Mouse (Mus musculus): ENCODE measurements around the gene Slc39a12. TPM values are rescaled to one million over a fixed set of nuclear protein-coding genes. Genes with fewer than 3 reads are reported as not detected.

Slc39a12 gene
- polyA plus RNA-seq, 1 experiment = 0.02 TPM

DNA sequence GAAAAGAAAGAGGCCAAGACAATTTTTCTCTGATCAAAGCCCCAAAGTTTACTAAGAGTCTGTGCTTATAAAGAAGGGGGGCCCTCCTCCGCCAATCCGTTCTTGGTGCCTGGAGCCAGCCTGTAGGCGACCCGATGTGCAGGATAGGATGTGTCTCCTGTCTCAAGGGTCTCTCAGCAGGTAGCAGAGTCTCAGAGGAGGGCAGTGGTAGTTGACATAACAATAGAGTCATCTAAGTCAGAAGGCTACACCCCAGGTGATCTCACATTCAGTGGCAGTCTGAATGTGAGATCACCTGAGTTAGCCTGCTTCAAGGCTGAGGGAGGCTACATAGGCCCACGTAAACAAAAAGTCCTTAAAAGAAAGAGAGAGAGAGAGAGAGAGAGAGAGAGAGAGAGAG lies 130.1 kb downstream of the Slc39a12 start:
- Histone ChIP-seq H3K27ac (ENCODE audit: insufficient read depth, low read length) (no peak overlapping the region), H3K36me3 (ENCODE audit: control insufficient read depth, insufficient read depth, low read length) (no peaks in the 10 kb centered on the region), H3K4me3 (ENCODE audit: extremely low read depth, insufficient read depth, insufficient read length) (no peak overlapping the region), H3K27me3 (ENCODE audit: control insufficient read depth, insufficient read depth, low read length) (no peaks in the 10 kb centered on the region), H3K4me1 (ENCODE audit: control insufficient read depth, insufficient read depth, insufficient read length) (no peaks in the 10 kb centered on the region)
- no peak for DNase-seq (ENCODE audit: low read depth in 1 of 2, low spot score in 2 of 2)
- TF ChIP-seq POLR2A (IDR thresholded peaks at IDR 0.05; ENCODE audit: low read depth, low read length) (no peak), CTCF (IDR thresholded peaks at IDR 0.05; ENCODE audit: extremely low read depth, insufficient read depth, insufficient read length, insufficient replicate concordance) (no peak)
- WGBS = 89% methylated on average over 5 of the region's 5 CpGs

DNA sequence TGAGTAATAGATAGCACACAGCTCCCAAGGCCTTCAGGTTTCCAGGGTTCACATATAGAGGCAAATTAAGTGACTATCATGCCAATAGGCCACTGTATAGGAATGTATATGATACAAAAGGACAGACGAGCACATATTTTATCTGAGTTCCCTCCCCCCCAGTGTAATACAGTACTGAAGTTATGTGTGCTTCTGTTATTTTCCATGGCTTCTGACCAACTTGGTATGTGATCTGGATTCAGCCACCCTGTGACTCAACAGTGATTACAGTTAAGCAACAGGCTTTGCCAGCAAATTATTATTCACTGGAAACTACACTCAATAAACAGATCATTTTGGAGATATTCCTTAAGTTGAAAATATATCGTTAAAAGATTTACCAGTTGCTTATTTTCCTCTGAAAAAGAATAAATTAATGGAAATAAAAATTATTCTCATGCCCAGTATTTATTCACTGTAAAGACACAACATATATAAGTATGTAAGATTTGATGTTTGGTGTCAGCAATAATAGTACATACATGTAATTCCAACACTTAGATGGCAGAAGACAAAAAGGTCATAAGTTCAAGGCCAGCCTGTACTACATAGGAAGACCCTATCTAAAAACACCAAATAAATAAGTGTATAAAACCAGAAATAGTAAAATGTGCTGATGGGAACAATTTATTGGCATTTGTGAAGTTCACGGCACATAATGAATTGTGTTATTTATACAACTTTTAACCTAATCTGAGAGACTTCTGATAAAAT lies 146.4 kb downstream of the Slc39a12 start:
- 93% methylated on average over 3 of the region's 3 CpGs for whole genome bisulfite sequencing
- Histone ChIP-seq H3K27me3 (ENCODE audit: control insufficient read depth, insufficient read depth, low read length) (no peaks in the 10 kb centered on the region), H3K36me3 (ENCODE audit: control insufficient read depth, insufficient read depth, low read length) (no peaks in the 10 kb centered on the region), H3K4me1 (ENCODE audit: control insufficient read depth, insufficient read depth, insufficient read length) (no peaks in the 10 kb centered on the region), H3K4me3 (ENCODE audit: extremely low read depth, insufficient read depth, insufficient read length) (no peak overlapping the region), H3K27ac (ENCODE audit: insufficient read depth, low read length) (no peak overlapping the region)
- TF ChIP-seq POLR2A (IDR thresholded peaks at IDR 0.05; ENCODE audit: low read depth, low read length) (no peak), CTCF (IDR thresholded peaks at IDR 0.05; ENCODE audit: extremely low read depth, insufficient read depth, insufficient read length, insufficient replicate concordance) (no peak)
- DNase-seq (ENCODE audit: low read depth in 1 of 2, low spot score in 2 of 2) = no peak

DNA sequence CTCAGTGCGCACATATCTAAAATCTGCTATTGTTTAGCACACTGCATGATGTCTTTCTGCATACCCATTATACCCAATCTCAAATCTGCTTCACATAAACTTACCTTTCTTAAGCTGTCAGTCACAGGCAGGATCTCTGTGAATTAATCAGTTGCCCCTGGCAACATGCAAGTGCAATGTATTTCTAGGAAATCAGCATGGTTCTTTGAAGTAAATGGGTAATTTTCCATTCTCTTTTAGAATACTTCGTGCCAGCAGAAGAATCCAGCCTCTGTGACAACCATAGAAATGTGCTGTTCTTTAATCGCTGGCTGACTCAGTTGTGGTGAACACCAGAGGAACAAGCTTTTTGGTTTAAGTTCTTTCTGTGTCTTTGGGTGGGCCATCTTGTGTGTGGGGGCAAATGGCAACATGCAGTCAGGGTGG lies 147.1 kb downstream of the Slc39a12 start:
- H3K4me1 ChIP-seq (ENCODE audit: control insufficient read depth, insufficient read depth, insufficient read length) = no peaks in the 10 kb centered on the region
- no peak for DNase-seq (ENCODE audit: low read depth in 1 of 2, low spot score in 2 of 2)
- H3K36me3 ChIP-seq (ENCODE audit: control insufficient read depth, insufficient read depth, low read length) = no peaks in the 10 kb centered on the region
- TF ChIP-seq POLR2A (IDR thresholded peaks at IDR 0.05; ENCODE audit: low read depth, low read length) (no peak), CTCF (IDR thresholded peaks at IDR 0.05; ENCODE audit: extremely low read depth, insufficient read depth, insufficient read length, insufficient replicate concordance) (no peak)
- H3K27me3 ChIP-seq (ENCODE audit: control insufficient read depth, insufficient read depth, low read length) = no peaks in the 10 kb centered on the region
- no peak overlapping the region for H3K27ac ChIP-seq (ENCODE audit: insufficient read depth, low read length)
- no peak overlapping the region for H3K4me3 ChIP-seq (ENCODE audit: extremely low read depth, insufficient read depth, insufficient read length)
- 84% methylated on average over 3 of the region's 3 CpGs for WGBS

DNA sequence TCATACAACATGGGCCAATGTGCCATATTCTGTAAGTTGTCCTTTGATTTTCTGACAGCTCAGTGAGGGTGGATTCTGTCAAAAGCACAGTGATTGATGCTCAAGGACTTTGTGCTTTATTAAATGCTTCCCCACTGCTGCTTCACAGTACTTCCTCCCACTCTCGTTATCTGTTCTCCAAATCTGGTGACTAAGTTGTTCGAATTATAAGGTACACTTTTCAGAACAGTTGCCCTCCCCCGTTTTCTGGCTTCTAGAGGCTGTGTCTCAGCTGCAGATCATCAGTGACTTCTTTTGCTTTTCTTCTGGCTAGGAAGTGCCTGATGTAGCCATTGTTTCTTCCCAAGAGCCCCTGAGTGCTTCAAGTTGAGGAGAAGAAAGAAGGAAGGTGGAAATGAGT lies 149.7 kb downstream of the Slc39a12 start:
- H3K4me1 ChIP-seq (ENCODE audit: control insufficient read depth, insufficient read depth, insufficient read length) = no peaks in the 10 kb centered on the region
- WGBS = 9% methylated on average over 3 of the region's 3 CpGs
- no peak for DNase-seq (ENCODE audit: low read depth in 1 of 2, low spot score in 2 of 2)
- TF ChIP-seq CTCF (IDR thresholded peaks at IDR 0.05; ENCODE audit: extremely low read depth, insufficient read depth, insufficient read length, insufficient replicate concordance) = no peak
- TF ChIP-seq POLR2A (IDR thresholded peaks at IDR 0.05; ENCODE audit: low read depth, low read length) = no peak
- H3K4me3 ChIP-seq (ENCODE audit: extremely low read depth, insufficient read depth, insufficient read length) = no peak overlapping the region
- H3K36me3 ChIP-seq (ENCODE audit: control insufficient read depth, insufficient read depth, low read length) = no peaks in the 10 kb centered on the region
- no peaks in the 10 kb centered on the region for H3K27me3 ChIP-seq (ENCODE audit: control insufficient read depth, insufficient read depth, low read length)
- H3K27ac ChIP-seq (ENCODE audit: insufficient read depth, low read length) = no peak overlapping the region

DNA sequence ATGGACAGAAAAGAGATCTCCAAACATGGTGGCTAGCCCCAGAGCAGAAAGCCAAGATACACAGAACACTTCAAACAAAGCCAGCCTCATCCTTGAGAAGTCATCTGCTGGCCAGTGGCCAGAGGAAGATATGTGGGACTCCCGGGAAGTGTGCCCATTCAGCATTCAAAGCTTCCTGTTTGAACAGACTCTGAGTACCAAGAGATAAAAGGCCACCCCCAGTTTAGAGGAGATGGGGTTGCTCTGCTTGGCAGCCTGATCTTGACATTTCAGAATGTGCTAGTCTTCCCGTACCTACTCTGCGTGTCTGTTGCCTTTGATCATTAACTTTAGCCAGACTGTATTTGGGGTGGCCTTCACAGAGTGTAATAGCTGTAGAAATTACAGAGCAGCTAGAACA lies 155.2 kb downstream of the Slc39a12 start:
- Histone ChIP-seq H3K4me3 (ENCODE audit: extremely low read depth, insufficient read depth, insufficient read length) (no peak overlapping the region), H3K27ac (ENCODE audit: insufficient read depth, low read length) (no peak overlapping the region), H3K36me3 (ENCODE audit: control insufficient read depth, insufficient read depth, low read length) (no peaks in the 10 kb centered on the region), H3K4me1 (ENCODE audit: control insufficient read depth, insufficient read depth, insufficient read length) (no peaks in the 10 kb centered on the region), H3K27me3 (ENCODE audit: control insufficient read depth, insufficient read depth, low read length) (no peaks in the 10 kb centered on the region)
- 68% methylated on average over 3 of the region's 3 CpGs for WGBS
- TF ChIP-seq POLR2A (IDR thresholded peaks at IDR 0.05; ENCODE audit: low read depth, low read length) = no peak
- TF ChIP-seq CTCF (IDR thresholded peaks at IDR 0.05; ENCODE audit: extremely low read depth, insufficient read depth, insufficient read length, insufficient replicate concordance) = no peak
- no peak for DNase-seq (ENCODE audit: low read depth in 1 of 2, low spot score in 2 of 2)

DNA sequence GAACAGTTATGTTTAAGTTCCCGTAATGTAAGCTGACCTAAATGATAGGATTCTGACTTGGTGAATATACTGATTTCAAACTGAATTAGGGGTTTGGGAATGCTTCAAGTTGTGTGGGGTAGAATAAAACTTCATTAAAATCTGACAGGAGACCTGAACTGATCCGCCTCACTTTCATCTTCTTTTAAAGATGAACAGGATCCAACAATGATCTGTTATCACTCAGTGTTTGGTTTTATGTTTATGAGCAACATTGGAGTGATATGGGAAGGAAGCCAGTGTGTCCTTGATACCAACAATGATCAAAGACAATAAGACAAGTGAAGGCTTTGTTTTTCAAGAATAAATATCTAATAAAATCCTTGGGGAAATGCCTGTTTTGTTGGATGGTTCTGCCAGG lies 155.7 kb downstream of the Slc39a12 start:
- no peak overlapping the region for H3K4me3 ChIP-seq (ENCODE audit: extremely low read depth, insufficient read depth, insufficient read length)
- H3K4me1 ChIP-seq (ENCODE audit: control insufficient read depth, insufficient read depth, insufficient read length) = no peaks in the 10 kb centered on the region
- H3K36me3 ChIP-seq (ENCODE audit: control insufficient read depth, insufficient read depth, low read length) = no peaks in the 10 kb centered on the region
- H3K27me3 ChIP-seq (ENCODE audit: control insufficient read depth, insufficient read depth, low read length) = no peaks in the 10 kb centered on the region
- H3K27ac ChIP-seq (ENCODE audit: insufficient read depth, low read length) = no peak overlapping the region
- no peak for DNase-seq (ENCODE audit: low read depth in 1 of 2, low spot score in 2 of 2)
- 86% methylated on average over 2 of the region's 2 CpGs for WGBS
- TF ChIP-seq CTCF (IDR thresholded peaks at IDR 0.05; ENCODE audit: extremely low read depth, insufficient read depth, insufficient read length, insufficient replicate concordance) (no peak), POLR2A (IDR thresholded peaks at IDR 0.05; ENCODE audit: low read depth, low read length) (no peak)

Other genes starting within 250 kb of the Slc39a12 start
- gene Tmem236, start 213.8 kb upstream of the Slc39a12 start, polyA plus RNA-seq (2012; rRNA removed) = not detected in 2 replicates
- 3.5 and 5.8 TPM in 2 replicates for gene Mrc1, start 158.9 kb upstream of the Slc39a12 start, polyA plus RNA-seq (2012; rRNA removed)
- gene Cacnb2, start 214.8 kb downstream of the Slc39a12 start, polyA plus RNA-seq (2012; rRNA removed) = 0.37 and 0.39 TPM in 2 replicates